Mouse (Mus musculus) lung, adult 2 months (tissue): ENCODE results near the gene Vwa5a.

ENCODE experiments used
- CTCF ChIP-seq: fragments of 200-500 bp; IDR thresholded peaks from 2 replicates; pipeline ENCODE4 v1.5.1; 2011; ENCODE audit warnings: mild to moderate bottlenecking, low read length, control low read depth; ENCODE audit not compliant: insufficient read depth
- POLR2A ChIP-seq: fragments of 200-500 bp; IDR thresholded peaks from 2 replicates; pipeline ENCODE4 v1.6.1; 2011; ENCODE audit warnings: low read depth, mild to moderate bottlenecking, control low read depth, low read length, borderline replicate concordance; ENCODE audit errors: extremely low read depth

DNA sequence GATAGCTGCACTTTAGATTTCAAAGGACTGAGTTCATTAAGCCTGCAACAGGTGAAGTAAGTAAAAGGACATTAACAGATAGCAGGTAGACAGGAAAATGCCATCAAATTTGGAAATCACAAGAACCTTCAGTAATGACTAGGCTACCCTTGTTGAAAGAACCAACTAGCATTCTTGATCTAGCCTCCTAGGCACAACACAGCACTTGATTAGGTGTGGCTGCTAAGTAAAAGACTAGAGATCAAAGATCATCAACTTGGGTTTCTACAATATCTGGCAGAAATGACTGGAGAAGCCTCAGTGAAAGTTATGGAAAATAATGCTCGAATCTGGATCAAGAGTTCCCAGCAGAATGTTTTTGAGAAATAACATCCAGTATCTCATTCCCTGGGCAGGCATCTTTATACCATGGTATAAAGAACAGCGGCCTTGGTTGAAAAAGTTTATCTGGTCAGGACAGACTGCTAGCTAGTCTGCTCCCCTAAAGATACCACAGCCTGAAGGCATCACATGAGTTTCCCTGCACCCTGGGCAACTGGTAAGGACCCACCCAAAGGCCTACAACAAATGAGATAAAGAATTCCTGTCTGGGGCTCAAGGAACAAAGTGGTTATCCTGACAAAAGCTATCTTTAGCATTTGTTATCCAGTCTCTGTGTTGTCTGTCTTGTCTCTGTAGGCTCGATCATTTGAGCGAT is 26.7 kb downstream of the Vwa5a start:
- TF ChIP-seq POLR2A, result no peak
- no peak for TF ChIP-seq CTCF
